Mouse (Mus musculus): ENCODE measurements at regions not wholly inside any gene's neighbourhood (a gene's known extent, or its start where the extent isn't known, plus 50 kb on each side); places are given as distances from the start of the nearest gene placed in this dataset.

GRCm38 (mm10) chr4:11877945-11878344, 103.1 kb downstream of the Gm10604 start:
- TF ChIP-seq EP300 (IDR thresholded peaks at IDR 0.05) = peak; percentile 49; the same call in 1 of the 2 replicates
- TF ChIP-seq CTCF (IDR thresholded peaks at IDR 0.05) = no peak

Measured in lung, postnatal 0 days (tissue).